Comparison of ENCODE assay signal across 14 mouse cellular contexts in genomic region chr11:4620501-4621108, GRCm38 (mm10). TPM values are rescaled to one million over a fixed set of nuclear protein-coding genes. Genes with fewer than 3 reads are reported as not detected.
DNase-seq lines count a peak whose midpoint lies in the region; ATAC-seq and TF ChIP-seq lines count a peak whose summit lies in the region.
"Had no signal": no experiment of that assay in that cellular context is flagged by ENCODE, and none has a peak within 500 bp of the region (broad histone marks: within the 10 kb centered on the region; RNA-seq: fewer than 3 reads in every experiment).

No protein-coding gene starts in this region.

- no peak for TF ChIP-seq CTCF in left cerebral cortex, adult 2 months (IDR thresholded peaks at IDR 0.05)
- no peak for TF ChIP-seq CTCF in gastrocnemius, adult 2 months (IDR thresholded peaks at IDR 0.05)

- H3K9me3 ChIP-seq in midbrain, embryonic 15.5 days = no peaks in the 10 kb centered on the region
- H3K9me3 ChIP-seq: limb, embryonic 15.5 days had no signal

- H3K4me3 ChIP-seq in left cerebral cortex, adult 2 months = peak overlapping the region; percentile 14; the same call in 1 of the 2 replicates
- H3K4me3 ChIP-seq in gastrocnemius, adult 2 months = peak overlapping the region; percentile 45
- no peak overlapping the region for H3K4me3 ChIP-seq in midbrain, embryonic 15.5 days
- H3K4me3 ChIP-seq: limb, embryonic 15.5 days had no signal

- intact Hi-C loops in left cerebral cortex, adult 2 months (cut with DNase I) = no loop called here
- intact Hi-C loops in gastrocnemius, adult 2 months (cut with DNase I) = no loop called here

- H3K27ac ChIP-seq in left cerebral cortex, adult 2 months = no peak overlapping the region
- peak overlapping the region; percentile 68 for H3K27ac ChIP-seq in gastrocnemius, adult 2 months
- no peak overlapping the region for H3K27ac ChIP-seq in midbrain, embryonic 15.5 days
- H3K27ac ChIP-seq: limb, embryonic 15.5 days had no signal

- H3K4me2 ChIP-seq in midbrain, embryonic 15.5 days = no peak overlapping the region
- H3K4me2 ChIP-seq: limb, embryonic 15.5 days had no signal

- ATAC-seq in midbrain, embryonic 15.5 days (replicated peaks) = no peak
- ATAC-seq: activated CD4-positive, CD25-positive, alpha-beta regulatory T cell, adult 4 months had no signal

- H3K27me3 ChIP-seq in midbrain, embryonic 15.5 days (replicated peaks) = no peaks in the 10 kb centered on the region
- H3K27me3 ChIP-seq: limb, embryonic 15.5 days had no signal

- no peak overlapping the region for H3K9ac ChIP-seq in midbrain, embryonic 15.5 days
- H3K9ac ChIP-seq: limb, embryonic 15.5 days had no signal

- H3K4me1 ChIP-seq in midbrain, embryonic 15.5 days = no peaks in the 10 kb centered on the region
- H3K4me1 ChIP-seq: limb, embryonic 15.5 days had no signal

- 54% methylated on average over 13 of the region's 13 CpGs for WGBS in midbrain, embryonic 15.5 days

- DNase-seq in left cerebral cortex, adult 2 months (ENCODE audit: extremely low spot score in 1 of 2, low spot score in 2 of 2) = peak in 1 of 2 experiments; percentile 24
- no peak for DNase-seq in left cerebral cortex, adult 11 months (ENCODE audit: low spot score)
- DNase-seq in gastrocnemius, adult 2 months = peak; percentile 46
- DNase-seq in heart, adult 8-10 months (ENCODE audit: low spot score) = peak; percentile 74
- DNase-seq in lung, postnatal 36 days = peak; percentile 35
- DNase-seq in spleen, adult 12 weeks (ENCODE audit: low spot score) = no peak
- DNase-seq in layer of hippocampus, adult 9-10 months (ENCODE audit: low spot score) = no peak
- DNase-seq: kidney, postnatal 4 days; spleen, adult 18-20 months had no signal

- H3K36me3 ChIP-seq in midbrain, embryonic 15.5 days (replicated peaks) = no peaks in the 10 kb centered on the region
- H3K36me3 ChIP-seq: limb, embryonic 15.5 days had no signal

RNA-seq across cellular contexts. Expression of gene Gm11032, which starts 0.7 kb away (rescaled TPM):
- total RNA-seq in left cerebral cortex, adult 2 months (2021) = not detected
- not detected for total RNA-seq in gastrocnemius, adult 2 months (2021)
- not detected for total RNA-seq in heart, adult 8-10 months (2022)
- not detected in 2 replicates for polyA plus RNA-seq in midbrain, embryonic 15.5 days (2015; fragmentation: Nextera tagmentation; extraction: Ambion mirVana)
- polyA plus RNA-seq: activated CD4-positive, CD25-positive, alpha-beta regulatory T cell, adult 4 months; hindbrain, embryonic 11.5 days; limb, embryonic 15.5 days; neural tube, embryonic 14.5 days had no signal

RNA-seq across cellular contexts. Expression of gene Ascc2, which starts 16.9 kb away (rescaled TPM):
- total RNA-seq in left cerebral cortex, adult 2 months (2021) = 10 to 100 TPM; 18.7 to 21.3 TPM
- 10 to 100 TPM; 14.4 to 16.7 TPM for total RNA-seq in gastrocnemius, adult 2 months (2021)
- total RNA-seq in heart, adult 8-10 months (2022) = 10 to 100 TPM; 14.1 to 18.4 (median 15.3) TPM
- 23.1 and 24.4 TPM in 2 replicates for polyA plus RNA-seq in midbrain, embryonic 15.5 days (2015; fragmentation: Nextera tagmentation; extraction: Ambion mirVana)

RNA-seq across cellular contexts. Expression of gene Mtmr3, which starts 25.9 kb away (rescaled TPM):
- total RNA-seq in left cerebral cortex, adult 2 months (2021) = 10 to 100 TPM; 67.3 to 72.7 TPM
- 10 to 100 TPM; 48.1 to 49.5 TPM for total RNA-seq in gastrocnemius, adult 2 months (2021)
- total RNA-seq in heart, adult 8-10 months (2022) = 10 to 100 TPM; 46.6 to 51.9 (median 49.2) TPM
- 42.1 and 42.2 TPM in 2 replicates for polyA plus RNA-seq in midbrain, embryonic 15.5 days (2015; fragmentation: Nextera tagmentation; extraction: Ambion mirVana)

Comparison
In these comparisons a context has a peak if more than half of its experiments do, and no peak if none do; other contexts are left out.
1. DNase-seq: peak in gastrocnemius, adult 2 months (single experiment), heart, adult 8-10 months (single experiment) and lung, postnatal 36 days (single experiment); none in left cerebral cortex, adult 11 months (single experiment), spleen, adult 12 weeks (single experiment) and layer of hippocampus, adult 9-10 months (single experiment).